Mouse (Mus musculus): ENCODE results near the gene Serpina3m. TPM values are rescaled to one million over a fixed set of nuclear protein-coding genes. Genes with fewer than 3 reads are reported as not detected.

The Serpina3m gene
- polyA plus RNA-seq, 1 experiment from 2014 or later, result 0.15 TPM

GRCm38 (mm10) chr12:104425591-104425990, 87.3 kb downstream of the Serpina3m start:
- no peak for ATAC-seq
- TF ChIP-seq CTCF (IDR thresholded peaks at IDR 0.05), result no peak
- DNase-seq (ENCODE audit: low read depth, low spot score), result no peak
- H3K27me3 ChIP-seq, result no peaks in the 10 kb centered on the region
- in situ Hi-C loops (cut with MboI; ENCODE audit: low pct_unique_long_range_greater_than_20kb), result loop anchor here (25.0 kb wide), 1 partner anchor 612 kb away; the partner anchor contains the start of gene Glrx5
- CTCF ChIA-PET, result interaction anchor here (0.7 to 0.8 kb wide), 2 partner anchors 74 to 341 kb away, joined by 3 read pairs; no protein-coding TSS in a partner anchor
- POLR2A ChIA-PET, result no interaction called here

GRCm38 (mm10) chr12:104426915-104427314, 88.6 kb downstream of the Serpina3m start:
- TF ChIP-seq CTCF (IDR thresholded peaks at IDR 0.05), result peak; percentile 86
- no peaks in the 10 kb centered on the region for H3K27me3 ChIP-seq
- ChIA-PET POLR2A (no interaction called here), CTCF (interaction anchor here (0.7 to 1.6 kb wide), 4 partner anchors 10 to 441 kb away, joined by 3 to 5 read pairs (median 4); no protein-coding TSS in a partner anchor)
- DNase-seq (ENCODE audit: low read depth, low spot score), result no peak
- no peak for ATAC-seq
- in situ Hi-C loops (cut with MboI; ENCODE audit: low pct_unique_long_range_greater_than_20kb), result loop anchor here (25.0 kb wide), 1 partner anchor 610 kb away; the partner anchor contains the start of gene Glrx5

GRCm38 (mm10) chr12:104431359-104431758, 93.1 kb downstream of the Serpina3m start:
- in situ Hi-C loops (cut with MboI; ENCODE audit: low pct_unique_long_range_greater_than_20kb), result loop anchor here (25.0 kb wide), 1 partner anchor 606 kb away; the partner anchor contains the start of gene Glrx5
- CTCF ChIA-PET, result interaction anchor here (2.2 kb wide), 1 partner anchor 9 kb away, joined by 6 read pairs; no protein-coding TSS in a partner anchor
- DNase-seq (ENCODE audit: low read depth, low spot score) (no peak), ATAC-seq (no peak)
- POLR2A ChIA-PET, result no interaction called here
- no peak for TF ChIP-seq CTCF (IDR thresholded peaks at IDR 0.05)
- H3K27me3 ChIP-seq, result no peaks in the 10 kb centered on the region

DNA sequence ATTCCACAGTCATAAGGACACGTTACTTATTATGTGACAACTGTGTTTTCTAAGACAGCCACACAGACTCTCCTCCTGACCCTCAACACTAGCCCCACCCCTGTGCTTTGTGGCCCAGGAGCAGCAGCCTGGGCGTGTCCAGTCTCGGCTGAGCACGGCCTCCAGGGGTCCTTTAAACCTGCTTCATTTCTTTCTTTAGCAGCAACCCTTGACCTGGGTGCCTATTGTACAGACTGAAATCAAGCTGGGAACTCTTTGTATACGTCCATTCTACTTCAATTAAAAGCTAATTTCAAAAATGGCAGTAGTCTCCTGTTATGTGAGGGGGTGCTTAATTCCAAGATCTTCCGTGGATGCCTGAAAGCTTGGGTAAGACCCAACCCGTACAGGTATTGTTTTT, 94.9 kb downstream of the Serpina3m start:
- in situ Hi-C loops (cut with MboI; ENCODE audit: low pct_unique_long_range_greater_than_20kb), result loop anchor here (25.0 kb wide), 1 partner anchor 604 kb away; the partner anchor contains the start of gene Glrx5
- ATAC-seq, result no peak
- CTCF ChIA-PET, result no interaction called here
- POLR2A ChIA-PET, result no interaction called here
- no peak for DNase-seq (ENCODE audit: low read depth, low spot score)
- TF ChIP-seq CTCF (IDR thresholded peaks at IDR 0.05), result no peak
- H3K27me3 ChIP-seq, result no peaks in the 10 kb centered on the region

DNA sequence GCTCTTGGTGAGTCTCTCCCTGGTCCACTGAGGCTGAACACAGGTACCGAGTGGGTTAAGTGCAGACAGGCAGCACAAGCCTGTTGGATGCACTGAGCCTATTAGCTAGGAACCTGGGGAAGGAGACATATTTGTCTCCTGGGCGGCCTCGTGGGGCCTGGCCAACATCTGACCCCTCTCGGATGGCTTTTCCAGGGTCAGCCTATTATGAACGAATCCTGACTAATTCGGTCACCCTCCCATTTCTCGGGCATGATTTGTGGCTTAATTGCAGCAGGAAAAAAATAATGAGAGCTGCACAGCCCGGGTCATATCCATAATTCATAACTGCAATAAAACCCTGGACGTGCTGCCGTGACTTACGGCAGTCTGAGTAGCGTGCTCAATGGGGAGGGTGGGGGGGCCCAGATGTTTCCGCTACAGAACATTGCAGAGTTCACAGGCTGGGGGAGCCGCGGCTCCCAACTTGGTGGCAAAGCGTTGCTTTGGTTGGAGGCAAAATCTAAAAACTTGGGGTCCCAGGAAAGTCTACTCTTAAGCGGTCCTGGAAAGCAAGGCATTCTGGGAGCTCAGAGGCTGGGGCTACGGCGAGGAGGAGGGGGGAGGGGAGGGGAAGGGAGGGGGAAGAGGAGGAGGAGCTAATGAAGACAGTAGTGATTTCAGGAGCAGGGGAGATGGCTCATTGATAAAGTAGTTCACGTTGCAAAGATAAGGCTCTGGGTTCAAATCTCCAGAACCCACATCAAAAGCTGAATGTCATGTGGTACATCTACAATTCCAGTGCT, 95.9 kb downstream of the Serpina3m start:
- H3K27me3 ChIP-seq, result no peaks in the 10 kb centered on the region
- CTCF ChIA-PET, result no interaction called here
- ATAC-seq (no peak), DNase-seq (ENCODE audit: low read depth, low spot score) (no peak)
- POLR2A ChIA-PET, result no interaction called here
- no peak for TF ChIP-seq CTCF (IDR thresholded peaks at IDR 0.05)
- in situ Hi-C loops (cut with MboI; ENCODE audit: low pct_unique_long_range_greater_than_20kb), result loop anchor here (25.0 kb wide), 1 partner anchor 603 kb away; the partner anchor contains the start of gene Glrx5

DNA sequence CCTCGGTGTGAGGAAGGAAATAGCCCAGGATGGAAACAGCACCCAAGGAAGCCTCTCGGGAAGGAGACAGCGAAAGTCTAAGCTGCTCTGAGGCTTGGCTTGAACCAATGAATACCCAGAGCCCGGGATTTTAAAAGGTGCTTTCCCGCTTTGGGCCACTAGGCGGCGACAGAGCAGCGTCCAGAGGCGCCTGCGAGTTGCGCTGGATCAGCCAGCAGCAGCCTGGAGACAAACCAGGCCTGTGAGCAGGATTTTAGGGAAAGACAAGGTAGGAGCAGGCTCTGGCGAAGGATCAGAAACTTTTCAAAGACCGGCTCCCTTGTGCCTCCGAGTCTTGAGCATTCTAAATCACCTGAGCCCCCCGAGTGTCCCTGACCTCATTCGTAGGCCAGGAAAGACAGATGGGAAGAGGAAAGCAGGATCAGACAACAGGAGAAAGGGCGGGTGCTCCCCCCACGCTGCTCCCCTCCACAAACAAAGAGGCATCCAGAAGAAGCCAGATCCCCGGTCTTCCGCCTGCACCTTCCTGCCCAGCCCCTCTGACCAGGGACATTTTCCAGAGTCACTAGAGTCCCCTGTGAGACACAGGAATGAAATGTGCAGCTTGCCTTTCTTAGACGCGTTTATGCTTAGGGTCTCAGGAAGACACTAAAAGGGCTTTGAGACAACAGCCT, 101.9 kb downstream of the Serpina3m start:
- POLR2A ChIA-PET, result no interaction called here
- H3K27me3 ChIP-seq, result peaks cover 7% of the 10 kb centered on the region
- in situ Hi-C loops (cut with MboI; ENCODE audit: low pct_unique_long_range_greater_than_20kb), result loop anchor here (25.0 kb wide), 1 partner anchor 597 kb away; the partner anchor contains the start of gene Glrx5
- peak; percentile 98 for TF ChIP-seq CTCF (IDR thresholded peaks at IDR 0.05)
- DNase-seq (ENCODE audit: low read depth, low spot score) (peak; percentile 19), ATAC-seq (peak; percentile 51)
- CTCF ChIA-PET, result interaction anchor here (1.0 to 1.8 kb wide), 3 partner anchors 9 to 21 kb away, joined by 3 to 6 read pairs (median 5); no protein-coding TSS in a partner anchor

DNA sequence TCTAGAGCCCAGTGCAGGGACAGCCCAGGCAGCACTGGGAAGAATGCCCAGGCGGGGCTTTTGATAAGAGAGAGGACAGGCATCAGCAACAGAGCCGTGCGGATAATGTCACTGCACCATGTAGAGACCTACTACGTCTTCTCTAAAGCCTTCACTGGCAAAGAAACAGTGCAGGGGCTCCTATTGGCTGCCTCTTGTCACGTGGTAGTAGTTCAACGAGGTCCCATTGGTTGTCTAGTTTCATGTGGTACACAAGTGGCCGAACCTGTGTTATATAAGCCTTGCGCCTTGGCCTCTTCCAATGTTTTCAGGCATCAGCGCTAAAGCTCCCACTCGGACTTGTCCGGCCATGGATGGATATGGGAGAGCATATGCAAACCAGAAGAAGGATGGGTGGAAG, 105.4 kb downstream of the Serpina3m start:
- in situ Hi-C loops (cut with MboI; ENCODE audit: low pct_unique_long_range_greater_than_20kb), result loop anchor here (25.0 kb wide), 1 partner anchor 594 kb away; the partner anchor contains the start of gene Glrx5
- DNase-seq (ENCODE audit: low read depth, low spot score), result no peak
- CTCF ChIA-PET, result no interaction called here
- H3K27me3 ChIP-seq, result peaks cover 9% of the 10 kb centered on the region
- TF ChIP-seq CTCF (IDR thresholded peaks at IDR 0.05), result no peak
- ATAC-seq, result no peak
- POLR2A ChIA-PET, result no interaction called here

Other genes with a start within 250 kb of the Serpina3m start
- gene Serpina5, start 237.4 kb upstream of the Serpina3m start, polyA plus RNA-seq (2021), result 0.06 TPM
- not detected for gene Serpina3a, start 225.8 kb upstream of the Serpina3m start, polyA plus RNA-seq (2021)
- not detected for gene Serpina3b, start 210.5 kb upstream of the Serpina3m start, polyA plus RNA-seq (2021)
- gene Serpina3c, start 184.6 kb upstream of the Serpina3m start, polyA plus RNA-seq (2021), result 0.04 TPM
- gene Serpina3f, start 123.9 kb upstream of the Serpina3m start, polyA plus RNA-seq (2021), result 0.10 TPM
- 1.6 TPM for gene Serpina3g, start 102.2 kb upstream of the Serpina3m start, polyA plus RNA-seq (2021)
- 0.59 TPM for gene Serpina3i, start 75.4 kb upstream of the Serpina3m start, polyA plus RNA-seq (2021)
- gene Serpina3j, start 23.9 kb upstream of the Serpina3m start, polyA plus RNA-seq (2021), result not detected
- gene Serpina3k, start within 50 bp of the Serpina3m start, polyA plus RNA-seq (2021), result not detected
- 8.9 TPM for gene Serpina3n, start 68.2 kb downstream of the Serpina3m start, polyA plus RNA-seq (2021)
- 1.0 TPM for gene Gsc, start 134.8 kb downstream of the Serpina3m start, polyA plus RNA-seq (2021)

Data from Patski (cell line).